In the genomic region with DNA sequence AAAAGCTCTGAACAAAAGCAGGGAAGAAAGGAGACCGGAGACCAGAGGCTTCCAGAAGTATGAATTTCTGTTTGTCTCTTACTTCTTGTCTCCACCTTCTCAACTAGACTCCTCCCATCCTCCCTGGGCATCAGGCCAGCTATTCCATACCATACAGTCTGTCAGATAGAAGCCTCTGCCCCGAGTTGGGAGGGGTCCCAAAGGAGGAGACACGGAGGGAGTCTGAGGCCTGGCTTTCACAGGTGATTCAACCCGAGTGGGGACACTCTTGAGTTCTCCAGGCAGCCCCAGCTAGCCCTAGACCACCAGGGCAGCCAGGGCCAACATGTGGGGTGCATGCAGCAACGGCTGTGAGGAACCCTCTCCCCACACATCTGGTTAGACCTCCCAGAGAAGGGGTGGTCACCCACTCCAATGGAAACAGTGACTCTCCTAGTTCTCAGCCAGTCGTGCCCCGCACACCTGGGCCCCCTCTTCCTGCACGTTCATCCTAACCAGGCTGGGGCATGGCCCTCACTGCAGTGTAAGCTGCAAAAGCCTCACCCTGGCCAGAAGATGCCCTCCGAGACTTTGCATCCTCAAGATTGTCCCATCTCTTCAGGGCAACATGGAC, we compare ENCODE assay signal across 19 mouse cellular contexts. TPM values are rescaled to one million over a fixed set of nuclear protein-coding genes. Genes with fewer than 3 reads are reported as not detected.
DNase-seq lines count a peak whose midpoint lies in the region; ATAC-seq and TF ChIP-seq lines count a peak whose summit lies in the region.
"Had no signal": no experiment of that assay in that cellular context is flagged by ENCODE, and none has a peak within 500 bp of the region (broad histone marks: within the 10 kb centered on the region; RNA-seq: fewer than 3 reads in every experiment).

No protein-coding gene starts in this region.

- peaks cover 28% of the 10 kb centered on the region for H3K4me1 ChIP-seq in forebrain, embryonic 11.5 days (replicated peaks; ENCODE audit: control insufficient read depth, insufficient read depth, low read length)
- H3K4me1 ChIP-seq in forebrain, embryonic 15.5 days, result peaks cover 39% of the 10 kb centered on the region
- H3K4me1 ChIP-seq in lung, embryonic 14.5 days (ENCODE audit: insufficient read depth), result peaks cover 29% of the 10 kb centered on the region
- H3K4me1 ChIP-seq in embryonic facial prominence, embryonic 13.5 days, result peaks cover 83% of the 10 kb centered on the region
- peaks cover 38% of the 10 kb centered on the region for H3K4me1 ChIP-seq in limb, embryonic 11.5 days (ENCODE audit: control insufficient read depth, insufficient read depth, low read length)

- no peak for TF ChIP-seq CTCF in lung, embryonic 14.5 days (IDR thresholded peaks at IDR 0.05; ENCODE audit: low read depth)

- no peak overlapping the region for H3K27ac ChIP-seq in forebrain, embryonic 11.5 days (ENCODE audit: low read depth, low read length)
- no peak overlapping the region for H3K27ac ChIP-seq in forebrain, embryonic 15.5 days (replicated peaks)
- H3K27ac ChIP-seq in lung, embryonic 14.5 days (ENCODE audit: low read depth), result no peak overlapping the region
- H3K27ac ChIP-seq in embryonic facial prominence, embryonic 13.5 days, result peak overlapping the region; percentile 95; the same call in 1 of the 2 replicates
- no peak overlapping the region for H3K27ac ChIP-seq in limb, embryonic 11.5 days (replicated peaks; ENCODE audit: low read depth, low read length)
- H3K27ac ChIP-seq: neural tube, embryonic 13.5 days had no signal

- no peak overlapping the region for H3K4me3 ChIP-seq in forebrain, embryonic 11.5 days (ENCODE audit: low read depth, low read length)
- H3K4me3 ChIP-seq in forebrain, embryonic 15.5 days, result no peak overlapping the region
- H3K4me3 ChIP-seq in lung, embryonic 14.5 days (ENCODE audit: low read depth, low read length), result no peak overlapping the region
- H3K4me3 ChIP-seq in embryonic facial prominence, embryonic 13.5 days, result peak overlapping the region; percentile 72; the same call in 1 of the 2 replicates
- H3K4me3 ChIP-seq in limb, embryonic 11.5 days (ENCODE audit: low read depth, low read length), result no peak overlapping the region
- H3K4me3 ChIP-seq: heart, embryonic 12.5 days; neural tube, embryonic 13.5 days had no signal

- H3K36me3 ChIP-seq in forebrain, embryonic 11.5 days (ENCODE audit: control insufficient read depth, insufficient read depth, low read length), result no peaks in the 10 kb centered on the region
- no peaks in the 10 kb centered on the region for H3K36me3 ChIP-seq in forebrain, embryonic 15.5 days
- no peaks in the 10 kb centered on the region for H3K36me3 ChIP-seq in lung, embryonic 14.5 days (ENCODE audit: insufficient read depth)
- peaks cover 50% of the 10 kb centered on the region for H3K36me3 ChIP-seq in embryonic facial prominence, embryonic 13.5 days
- H3K36me3 ChIP-seq in limb, embryonic 11.5 days (ENCODE audit: control insufficient read depth, insufficient read depth, low read length), result peaks cover 5% of the 10 kb centered on the region
- H3K36me3 ChIP-seq: heart, embryonic 12.5 days; neural tube, embryonic 13.5 days had no signal

- 59% methylated on average over 9 of the region's 9 CpGs for WGBS in forebrain, embryonic 11.5 days
- WGBS in forebrain, embryonic 15.5 days, result 60% methylated on average over 9 of the region's 9 CpGs
- WGBS in lung, embryonic 14.5 days, result 42% methylated on average over 9 of the region's 9 CpGs
- 46% methylated on average over 9 of the region's 9 CpGs for WGBS in embryonic facial prominence, embryonic 13.5 days
- 71% methylated on average over 9 of the region's 9 CpGs for WGBS in limb, embryonic 11.5 days

- no peak overlapping the region for H3K4me2 ChIP-seq in forebrain, embryonic 11.5 days (ENCODE audit: low read depth, low read length, severe bottlenecking)
- no peak overlapping the region for H3K4me2 ChIP-seq in forebrain, embryonic 15.5 days (replicated peaks)
- no peak overlapping the region for H3K4me2 ChIP-seq in lung, embryonic 14.5 days
- peak overlapping the region; percentile 86 for H3K4me2 ChIP-seq in embryonic facial prominence, embryonic 13.5 days
- H3K4me2 ChIP-seq in limb, embryonic 11.5 days (ENCODE audit: low read depth, severe bottlenecking), result no peak overlapping the region
- H3K4me2 ChIP-seq: heart, embryonic 12.5 days had no signal

- H3K9me3 ChIP-seq in forebrain, embryonic 11.5 days (ENCODE audit: control insufficient read depth, low read length), result no peaks in the 10 kb centered on the region
- no peaks in the 10 kb centered on the region for H3K9me3 ChIP-seq in forebrain, embryonic 15.5 days
- no peaks in the 10 kb centered on the region for H3K9me3 ChIP-seq in lung, embryonic 14.5 days (ENCODE audit: low read depth, low read length)
- no peaks in the 10 kb centered on the region for H3K9me3 ChIP-seq in embryonic facial prominence, embryonic 13.5 days
- no peaks in the 10 kb centered on the region for H3K9me3 ChIP-seq in limb, embryonic 11.5 days (ENCODE audit: control insufficient read depth, low read length)
- H3K9me3 ChIP-seq: heart, embryonic 12.5 days; neural tube, embryonic 13.5 days had no signal

- peaks cover 70% of the 10 kb centered on the region for H3K27me3 ChIP-seq in forebrain, embryonic 11.5 days (ENCODE audit: control insufficient read depth, insufficient read depth, low read length)
- H3K27me3 ChIP-seq in forebrain, embryonic 15.5 days, result peaks cover 71% of the 10 kb centered on the region
- peaks cover 70% of the 10 kb centered on the region for H3K27me3 ChIP-seq in lung, embryonic 14.5 days (ENCODE audit: insufficient read depth, low read length)
- peaks cover 50% of the 10 kb centered on the region for H3K27me3 ChIP-seq in embryonic facial prominence, embryonic 13.5 days
- peaks cover 2% of the 10 kb centered on the region; the same call in 1 of the 2 replicates for H3K27me3 ChIP-seq in limb, embryonic 11.5 days (ENCODE audit: control insufficient read depth, insufficient read depth, low read length)

- H3K9ac ChIP-seq in forebrain, embryonic 11.5 days (ENCODE audit: low read length), result no peak overlapping the region
- H3K9ac ChIP-seq in forebrain, embryonic 15.5 days (replicated peaks), result no peak overlapping the region
- H3K9ac ChIP-seq in lung, embryonic 14.5 days, result no peak overlapping the region
- peak overlapping the region; percentile 95; the same call in 1 of the 2 replicates for H3K9ac ChIP-seq in embryonic facial prominence, embryonic 13.5 days
- 0 out of 2 replicates have a peak overlapping the region, but pooled peaks have one; percentile 28 for H3K9ac ChIP-seq in limb, embryonic 11.5 days (ENCODE audit: low read length)
- H3K9ac ChIP-seq: heart, embryonic 12.5 days; neural tube, embryonic 13.5 days had no signal

- DNase-seq in forebrain, embryonic 11.5 days (ENCODE audit: low spot score), result peak; percentile 52
- peak; percentile 80 for DNase-seq in lung, embryonic 14.5 days
- DNase-seq in lung, postnatal 25 days (ENCODE audit: low spot score), result no peak
- no peak for DNase-seq in limb, embryonic 11.5 days (ENCODE audit: low spot score)
- no peak for DNase-seq in adrenal gland, postnatal 10 days
- DNase-seq: adrenal gland, adult 8-10 months; cerebellum, adult 11-12 months; cerebellum, postnatal 36 days; kidney, adult 18-20 months; layer of hippocampus, adult 9-11 months; lung, postnatal 36 days; right cerebral cortex, postnatal 4 days; thymus, adult 18-20 months had no signal

- no peak for ATAC-seq in forebrain, embryonic 11.5 days (replicated peaks; ENCODE audit: low FRiP score)
- no peak for ATAC-seq in forebrain, embryonic 15.5 days (replicated peaks)
- ATAC-seq in lung, embryonic 14.5 days (ENCODE audit: insufficient read depth), result peak; percentile 25; the same call in 1 of the 2 replicates
- no peak for ATAC-seq in embryonic facial prominence, embryonic 13.5 days (ENCODE audit: insufficient number of reproducible peaks, insufficient read depth, low FRiP score, low TSS enrichment, low read depth)
- ATAC-seq in limb, embryonic 11.5 days (ENCODE audit: insufficient number of reproducible peaks, low FRiP score, low TSS enrichment, low read depth), result no peak
- ATAC-seq in erythroid progenitor cell, adult 5-6 weeks (replicated peaks; ENCODE audit: low FRiP score, poor library complexity, severe bottlenecking), result no peak
- ATAC-seq: forebrain, embryonic 16.5 days had no signal

RNA-seq across cellular contexts. Expression of gene Cyp26b1, which starts 11.8 kb away (rescaled TPM):
- 0.84 and 1.2 TPM in 2 replicates for polyA plus RNA-seq in forebrain, embryonic 11.5 days (2014; fragmentation: Nextera tagmentation; extraction: Ambion mirVana)
- polyA plus RNA-seq in forebrain, embryonic 15.5 days (2015; fragmentation: Nextera tagmentation; extraction: Ambion mirVana), result 2.9 and 5.1 TPM in 2 replicates
- 1.6 and 2.2 TPM in 2 replicates for polyA plus RNA-seq in lung, embryonic 14.5 days (2014; fragmentation: Nextera tagmentation; extraction: Ambion mirVana)
- 38.0 and 38.9 TPM in 2 replicates for polyA plus RNA-seq in embryonic facial prominence, embryonic 13.5 days (2015; fragmentation: Nextera tagmentation; extraction: Ambion mirVana)
- polyA plus RNA-seq in limb, embryonic 11.5 days (2014; fragmentation: Nextera tagmentation; extraction: Ambion mirVana), result 35.0 and 37.6 TPM in 2 replicates
- 1 to 10 TPM; 3.8 to 6.1 TPM for total RNA-seq in adrenal gland, postnatal 10 days (2021)
- total RNA-seq in erythroid progenitor cell, adult 5-6 weeks (2015; ENCODE audit: low replicate concordance), result not detected in 2 replicates
- total RNA-seq in erythroid progenitor cell, adult 5-6 weeks (2017; ENCODE audit: low replicate concordance), result not detected in 2 replicates

Comparison
In these comparisons a context has a peak if more than half of its experiments do, and no peak if none do; other contexts are left out.
1. DNase-seq: peak in forebrain, embryonic 11.5 days (single experiment) and lung, embryonic 14.5 days (single experiment); none in lung, postnatal 25 days (single experiment), limb, embryonic 11.5 days (single experiment) and adrenal gland, postnatal 10 days (single experiment).
2. H3K9ac ChIP-seq: peak in embryonic facial prominence, embryonic 13.5 days (single experiment) and limb, embryonic 11.5 days (single experiment); none in forebrain, embryonic 11.5 days (single experiment), forebrain, embryonic 15.5 days (single experiment) and lung, embryonic 14.5 days (single experiment).